Mouse (Mus musculus) left cerebral cortex, postnatal 25 days (tissue): ENCODE measurements around the gene Qtrt1. TPM values are rescaled to one million over a fixed set of nuclear protein-coding genes. Genes with fewer than 3 reads are reported as not detected.

ENCODE experiments used
- DNase-seq, 2 experiments: peaks; one replicate each; pipeline ENCODE4 v3.0.0; 2022; ENCODE audit warnings: low spot score in 2 of 2, mixed read lengths in 1 of 2
- intact Hi-C: fragments of 180-260 bp; cut with DNase I; formaldehyde crosslinking; loops from one replicate; pipeline ENCODE4 v1.15.1; 2025
- total RNA-seq, 2 experiments: library from RNA; stranded (reverse); gene quantifications; 2 replicates each; pipeline ENCODE4 v1.2.3; 2021

The Qtrt1 gene
- 10 to 100 TPM; 22.2 to 30.7 TPM for total RNA-seq

GRCm38 (mm10) chr9:21411669-21412550 lies at the start of gene Qtrt1:
Gene Qtrt1, plus strand, starts transcription at chr9:21411837.
- DNase-seq: peak; percentile 92 to 97
- intact Hi-C loops: loop anchor here (5.0 kb wide), 1 partner anchor 55 kb away; no protein-coding TSS in a partner anchor

- intact Hi-C loops: loop anchor here (1.0 kb wide), 3 partner anchors 44 to 180 kb away; partner anchors contain the start of gene Carm1
- peak; percentile 62 to 69 for DNase-seq
Observed at GRCm38 (mm10) chr9:21366541-21367220, 45.0 kb upstream of the Qtrt1 start.

- intact Hi-C loops: loop anchor here (1.0 kb wide), 2 partner anchors 43 to 179 kb away; partner anchors contain the start of gene Carm1
- DNase-seq: peak; percentile 100
Observed at GRCm38 (mm10) chr9:21367357-21368111, 44.1 kb upstream of the Qtrt1 start, which contains the start of gene Ilf3. Gene Ilf3, plus strand, starts transcription at chr9:21367871.

- DNase-seq: peak; percentile 61 to 70
- intact Hi-C loops: no loop called here
Observed at GRCm38 (mm10) chr9:21368131-21368584, 43.5 kb upstream of the Qtrt1 start.

- no peak for DNase-seq
- intact Hi-C loops: no loop called here
Observed at GRCm38 (mm10) chr9:21369080-21369479, 42.6 kb upstream of the Qtrt1 start.

- no peak for DNase-seq
- intact Hi-C loops: no loop called here
Observed at GRCm38 (mm10) chr9:21370876-21371275, 40.8 kb upstream of the Qtrt1 start.

- no peak for DNase-seq
- intact Hi-C loops: no loop called here
Observed at GRCm38 (mm10) chr9:21372508-21372907, 39.1 kb upstream of the Qtrt1 start.

GRCm38 (mm10) chr9:21379195-21379594 lies 32.4 kb upstream of the Qtrt1 start:
- DNase-seq: no peak
- intact Hi-C loops: no loop called here

- DNase-seq: peak in 1 of 2 experiments; percentile 31
- intact Hi-C loops: no loop called here
Observed at GRCm38 (mm10) chr9:21380868-21381267, 30.8 kb upstream of the Qtrt1 start.

GRCm38 (mm10) chr9:21383966-21384365 lies 27.7 kb upstream of the Qtrt1 start:
- no peak for DNase-seq
- intact Hi-C loops: no loop called here

GRCm38 (mm10) chr9:21392646-21393175 lies 18.9 kb upstream of the Qtrt1 start:
- intact Hi-C loops: no loop called here
- DNase-seq: no peak

GRCm38 (mm10) chr9:21395692-21396091 lies 15.9 kb upstream of the Qtrt1 start:
- DNase-seq: no peak
- intact Hi-C loops: no loop called here

- DNase-seq: peak in 1 of 2 experiments; percentile 36
- intact Hi-C loops: no loop called here
Observed at GRCm38 (mm10) chr9:21397170-21397569, 14.5 kb upstream of the Qtrt1 start.

GRCm38 (mm10) chr9:21401042-21401441 lies 10.6 kb upstream of the Qtrt1 start:
- no peak for DNase-seq
- intact Hi-C loops: no loop called here

- intact Hi-C loops: no loop called here
- no peak for DNase-seq
Observed at GRCm38 (mm10) chr9:21402764-21403253, 8.8 kb upstream of the Qtrt1 start.

GRCm38 (mm10) chr9:21403745-21404144 lies 7.9 kb upstream of the Qtrt1 start:
- DNase-seq: no peak
- intact Hi-C loops: no loop called here

GRCm38 (mm10) chr9:21405525-21405924 lies 6.1 kb upstream of the Qtrt1 start:
- intact Hi-C loops: no loop called here

GRCm38 (mm10) chr9:21407951-21408350 lies 3.7 kb upstream of the Qtrt1 start:
- intact Hi-C loops: no loop called here
- DNase-seq: no peak

More at GRCm38 (mm10) chr9:21405525-21405924, 6.1 kb upstream of the Qtrt1 start:
- no peak for DNase-seq

GRCm38 (mm10) chr9:21408624-21409023 lies 3.0 kb upstream of the Qtrt1 start:
- intact Hi-C loops: no loop called here
- no peak for DNase-seq
